Mouse (Mus musculus): ENCODE results near the gene Hoxa10. TPM values are rescaled to one million over a fixed set of nuclear protein-coding genes. Genes with fewer than 3 reads are reported as not detected.

Hoxa10 gene
- polyA plus RNA-seq, 1 experiment from 2014 or later, result 0.11 TPM

DNA sequence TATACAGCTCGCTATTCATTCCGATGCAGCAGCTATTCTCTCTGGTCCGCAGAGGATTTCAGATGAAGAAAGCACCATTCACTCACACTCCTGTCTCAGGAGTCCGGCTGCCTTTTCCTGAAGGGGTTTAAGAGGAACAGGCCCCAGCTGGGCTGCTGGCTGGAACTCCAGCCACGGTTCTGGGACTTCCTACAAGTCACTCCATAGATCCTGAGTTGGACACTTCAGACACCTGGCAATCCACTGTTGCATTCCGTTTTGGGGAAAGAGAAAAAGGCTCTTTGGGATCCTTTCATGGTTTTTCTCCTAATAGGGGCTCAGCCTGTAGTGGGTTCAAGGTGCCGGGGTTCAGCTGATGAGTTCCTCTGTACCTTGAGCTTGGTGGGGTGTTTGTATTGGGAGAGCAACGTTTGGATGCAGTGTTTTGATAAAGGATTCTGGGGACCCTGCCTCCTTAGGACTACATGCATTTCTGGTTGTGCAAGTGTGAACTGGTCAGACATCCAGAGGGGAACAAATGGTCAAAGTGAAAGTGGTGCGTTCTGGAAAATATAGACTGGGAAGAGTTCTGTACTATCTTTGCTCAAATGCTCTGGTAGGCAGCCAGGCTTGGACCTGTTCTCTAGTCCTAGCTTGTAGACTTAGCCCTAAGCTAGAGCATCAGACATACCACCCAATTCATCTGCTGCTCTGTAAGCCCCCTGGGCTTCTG is 21.3 kb upstream of the Hoxa10 start:
- Histone ChIP-seq H3K4me3 (ENCODE audit: control insufficient read depth in 1 of 2, insufficient read depth in 1 of 2, low read depth in 1 of 2, low read length in 2 of 2) (no peak overlapping the region), H3K27me3 (ENCODE audit: control insufficient read depth, insufficient read depth, low read length) (peaks cover 91% of the 10 kb centered on the region), H3K27ac (replicated peaks in 1 of 2; ENCODE audit: control insufficient read depth in 1 of 2, insufficient read depth in 1 of 2, low read depth in 2 of 2, low read length in 2 of 2) (no peak overlapping the region), H3K4me1 (ENCODE audit: control insufficient read depth in 2 of 2, insufficient read depth in 2 of 2, low read length in 2 of 2) (peaks cover 0 to 12% of the 10 kb centered on the region in 2 experiments; a peak in 2 of 4 replicates), H3K36me3 (ENCODE audit: control insufficient read depth, insufficient read depth, low read length) (no peaks in the 10 kb centered on the region), H3K9me3 (ENCODE audit: control insufficient read depth, low read length) (no peaks in the 10 kb centered on the region), H3K4me2 (ENCODE audit: low read length) (no peak overlapping the region), H3K9ac (ENCODE audit: low read length) (no peak overlapping the region)
- WGBS, result under 1% methylated on average over 9 of the region's 9 CpGs
- no peak for ATAC-seq (ENCODE audit: insufficient number of reproducible peaks, insufficient read depth, low FRiP score, low read depth)

DNA sequence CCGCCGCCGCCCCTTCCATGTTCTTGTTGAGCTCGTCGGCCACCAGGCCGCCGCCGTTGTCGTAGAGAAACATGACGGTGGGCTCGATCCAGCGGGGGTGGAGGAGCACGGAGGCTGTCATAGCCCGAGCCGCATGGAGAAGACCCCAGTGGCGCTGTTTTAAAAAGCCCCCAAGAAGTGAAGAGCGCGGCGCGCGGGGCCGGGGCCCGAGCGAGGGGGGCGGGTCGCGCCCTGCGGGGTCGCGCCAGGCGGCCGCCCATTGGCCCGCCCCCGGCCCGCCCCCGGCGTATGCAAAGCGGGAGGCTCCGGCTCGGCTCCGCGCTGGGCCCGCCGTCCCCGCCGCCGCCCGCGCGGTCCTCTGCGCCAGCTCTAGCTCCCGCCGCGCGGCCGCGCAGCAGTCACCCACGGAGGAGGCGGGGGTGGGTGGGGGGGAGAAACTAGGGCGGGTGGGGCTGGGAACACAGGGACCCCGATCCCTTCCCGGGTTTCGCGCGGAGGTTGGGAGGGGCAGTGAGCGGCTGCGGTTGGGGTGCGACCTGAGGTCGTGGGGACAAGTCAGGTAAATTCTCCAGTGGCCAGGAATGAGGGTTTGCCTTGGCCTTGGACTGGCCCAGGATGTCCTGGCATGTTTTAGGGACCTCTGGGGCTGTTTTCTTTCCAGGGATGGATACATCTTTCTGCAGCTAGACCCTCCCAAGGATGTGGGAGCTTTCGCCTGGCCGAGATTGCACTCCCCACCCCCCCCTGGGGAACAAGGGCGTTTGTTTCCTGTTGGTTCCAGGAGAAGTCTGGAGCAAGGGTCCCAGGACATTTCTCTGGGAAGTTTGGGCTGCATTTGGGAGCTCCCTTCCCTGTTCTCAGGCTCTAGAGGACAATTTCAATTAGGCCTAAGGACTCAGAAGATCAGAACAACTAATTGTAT is 20.3 kb upstream of the Hoxa10 start, which contains the start of gene Hoxa13:
Gene Hoxa13, minus strand, starts transcription at position 227 of the 922 bp plus-strand sequence.
- peaks cover 90% of the 10 kb centered on the region for H3K27me3 ChIP-seq (ENCODE audit: control insufficient read depth, insufficient read depth, low read length)
- H3K4me1 ChIP-seq (ENCODE audit: control insufficient read depth in 2 of 2, insufficient read depth in 2 of 2, low read length in 2 of 2), result peaks cover 0 to 12% of the 10 kb centered on the region in 2 experiments; a peak in 2 of 4 replicates
- peak within 1 kb of the TSS; percentile 42 to 46 for H3K4me3 ChIP-seq (ENCODE audit: control insufficient read depth in 1 of 2, insufficient read depth in 1 of 2, low read depth in 1 of 2, low read length in 2 of 2)
- no peak within 1 kb of the TSS; the same call in 1 of the 2 replicates for H3K9ac ChIP-seq (ENCODE audit: low read length)
- H3K9me3 ChIP-seq (ENCODE audit: control insufficient read depth, low read length), result no peaks in the 10 kb centered on the region
- peak within 1 kb of the TSS; percentile 72 for H3K4me2 ChIP-seq (ENCODE audit: low read length)
- no peak for ATAC-seq (ENCODE audit: insufficient number of reproducible peaks, insufficient read depth, low FRiP score, low read depth)
- WGBS, result 1% methylated on average over 40 of the region's 72 CpGs
- H3K36me3 ChIP-seq (ENCODE audit: control insufficient read depth, insufficient read depth, low read length), result no peaks in the 10 kb centered on the region
- H3K27ac ChIP-seq (replicated peaks in 1 of 2; ENCODE audit: control insufficient read depth in 1 of 2, insufficient read depth in 1 of 2, low read depth in 2 of 2, low read length in 2 of 2), result no peak within 1 kb of the TSS

DNA sequence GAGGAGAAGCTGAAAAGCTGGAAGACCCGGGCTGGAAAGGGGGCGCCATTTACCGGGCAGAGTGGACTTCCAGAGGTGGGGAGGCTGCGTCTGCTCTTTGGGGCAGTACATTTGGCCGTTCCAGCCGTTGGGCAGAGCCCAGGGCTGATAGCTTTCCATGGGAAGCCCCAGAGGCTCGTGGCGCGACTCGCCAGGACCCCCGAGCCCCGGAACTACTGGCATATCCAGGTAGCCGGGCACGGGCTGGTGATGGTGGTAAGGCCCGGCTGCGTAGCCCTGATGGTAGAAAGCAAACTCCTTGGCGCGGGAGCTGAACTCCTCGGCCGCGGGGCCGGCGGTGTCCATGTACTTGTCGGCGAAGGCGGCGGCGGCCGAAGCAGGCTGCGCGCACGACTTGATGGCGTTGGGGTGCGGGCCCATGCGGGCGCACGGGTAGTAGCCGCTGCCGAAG is 19.2 kb upstream of the Hoxa10 start:
- Histone ChIP-seq H3K4me1 (ENCODE audit: control insufficient read depth in 2 of 2, insufficient read depth in 2 of 2, low read length in 2 of 2) (peaks cover 0 to 12% of the 10 kb centered on the region in 2 experiments; a peak in 2 of 4 replicates), H3K36me3 (ENCODE audit: control insufficient read depth, insufficient read depth, low read length) (no peaks in the 10 kb centered on the region), H3K9me3 (ENCODE audit: control insufficient read depth, low read length) (no peaks in the 10 kb centered on the region), H3K27ac (replicated peaks in 1 of 2; ENCODE audit: control insufficient read depth in 1 of 2, insufficient read depth in 1 of 2, low read depth in 2 of 2, low read length in 2 of 2) (no peak overlapping the region), H3K4me2 (ENCODE audit: low read length) (peak overlapping the region; percentile 72), H3K27me3 (ENCODE audit: control insufficient read depth, insufficient read depth, low read length) (peaks cover 87% of the 10 kb centered on the region), H3K9ac (ENCODE audit: low read length) (no peak overlapping the region), H3K4me3 (ENCODE audit: control insufficient read depth in 1 of 2, insufficient read depth in 1 of 2, low read depth in 1 of 2, low read length in 2 of 2) (peak overlapping the region; percentile 24 to 46; a peak in 3 of 4 replicates)
- WGBS, result under 1% methylated on average over 34 of the region's 39 CpGs
- no peak for ATAC-seq (ENCODE audit: insufficient number of reproducible peaks, insufficient read depth, low FRiP score, low read depth)

DNA sequence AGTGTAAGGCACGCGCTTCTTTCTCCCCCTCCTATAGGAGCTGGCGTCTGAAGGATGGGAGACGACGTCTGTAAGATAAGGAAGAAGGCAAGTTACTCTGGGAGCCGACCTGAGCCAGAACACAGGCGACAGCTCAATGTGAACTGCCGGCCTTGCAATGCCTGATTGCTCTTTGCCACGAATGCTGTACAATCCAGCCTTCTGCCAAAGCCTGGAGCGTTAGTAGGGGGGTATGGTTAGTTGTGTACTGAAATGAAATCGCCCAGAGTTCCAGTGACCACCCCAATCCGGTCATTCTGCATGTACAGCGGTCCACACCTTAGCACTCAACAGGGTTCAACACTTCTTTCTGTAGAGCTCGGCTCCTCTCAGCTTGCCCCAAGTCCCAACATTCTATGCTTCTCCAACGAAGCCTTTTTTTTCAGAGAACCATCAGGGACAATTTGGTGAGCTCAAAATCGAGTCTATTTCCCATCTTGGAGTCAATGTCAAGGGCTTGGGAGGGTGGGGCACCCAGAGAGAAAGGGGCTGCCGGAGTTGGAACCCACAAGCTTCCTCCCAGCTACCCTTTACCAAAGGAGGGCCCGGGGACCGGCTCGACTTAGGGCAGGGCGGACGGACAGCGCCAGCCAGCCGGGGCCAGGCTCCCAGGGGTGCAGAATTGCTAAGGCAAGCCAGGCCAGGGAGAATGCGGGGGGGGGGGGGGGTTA is 18.6 kb upstream of the Hoxa10 start:
- H3K4me2 ChIP-seq (ENCODE audit: low read length), result no peak overlapping the region
- under 1% methylated on average over 24 of the region's 25 CpGs for WGBS
- ATAC-seq (ENCODE audit: insufficient number of reproducible peaks, insufficient read depth, low FRiP score, low read depth), result no peak
- H3K4me1 ChIP-seq (ENCODE audit: control insufficient read depth in 2 of 2, insufficient read depth in 2 of 2, low read length in 2 of 2), result peaks cover 0 to 12% of the 10 kb centered on the region in 2 experiments; a peak in 2 of 4 replicates
- peaks cover 87% of the 10 kb centered on the region for H3K27me3 ChIP-seq (ENCODE audit: control insufficient read depth, insufficient read depth, low read length)
- no peaks in the 10 kb centered on the region for H3K9me3 ChIP-seq (ENCODE audit: control insufficient read depth, low read length)
- H3K27ac ChIP-seq (replicated peaks in 1 of 2; ENCODE audit: control insufficient read depth in 1 of 2, insufficient read depth in 1 of 2, low read depth in 2 of 2, low read length in 2 of 2), result no peak overlapping the region
- H3K36me3 ChIP-seq (ENCODE audit: control insufficient read depth, insufficient read depth, low read length), result no peaks in the 10 kb centered on the region
- no peak overlapping the region for H3K9ac ChIP-seq (ENCODE audit: low read length)
- no peak overlapping the region for H3K4me3 ChIP-seq (ENCODE audit: control insufficient read depth in 1 of 2, insufficient read depth in 1 of 2, low read depth in 1 of 2, low read length in 2 of 2)

DNA sequence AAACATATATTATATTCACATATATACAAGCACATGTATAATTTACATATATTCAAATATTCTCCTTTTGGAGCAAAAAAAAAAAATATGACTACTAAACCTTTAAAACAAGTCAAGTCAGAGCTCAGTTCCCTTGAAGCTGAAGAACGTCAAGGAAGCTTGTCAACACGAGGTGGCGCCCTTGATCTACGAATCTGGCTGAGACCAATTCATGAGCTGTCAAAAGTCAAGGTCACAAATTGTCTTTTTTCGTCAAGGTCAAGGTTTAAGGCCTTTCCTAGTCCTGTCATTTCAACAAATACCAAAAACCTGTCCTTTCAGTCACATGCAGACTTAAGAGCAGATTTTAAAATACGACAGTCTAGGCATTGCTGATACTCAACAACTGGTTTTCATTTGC is 16.3 kb upstream of the Hoxa10 start:
- Histone ChIP-seq H3K27me3 (ENCODE audit: control insufficient read depth, insufficient read depth, low read length) (peaks cover 89% of the 10 kb centered on the region), H3K9me3 (ENCODE audit: control insufficient read depth, low read length) (no peaks in the 10 kb centered on the region), H3K4me1 (ENCODE audit: control insufficient read depth in 2 of 2, insufficient read depth in 2 of 2, low read length in 2 of 2) (peaks cover 0 to 14% of the 10 kb centered on the region in 2 experiments; a peak in 2 of 4 replicates), H3K4me2 (ENCODE audit: low read length) (no peak overlapping the region), H3K9ac (ENCODE audit: low read length) (no peak overlapping the region), H3K27ac (replicated peaks in 1 of 2; ENCODE audit: control insufficient read depth in 1 of 2, insufficient read depth in 1 of 2, low read depth in 2 of 2, low read length in 2 of 2) (no peak overlapping the region), H3K36me3 (ENCODE audit: control insufficient read depth, insufficient read depth, low read length) (no peaks in the 10 kb centered on the region), H3K4me3 (ENCODE audit: control insufficient read depth in 1 of 2, insufficient read depth in 1 of 2, low read depth in 1 of 2, low read length in 2 of 2) (no peak overlapping the region)
- ATAC-seq (ENCODE audit: insufficient number of reproducible peaks, insufficient read depth, low FRiP score, low read depth), result no peak
- WGBS, result 0% methylated on average over 6 of the region's 6 CpGs

DNA sequence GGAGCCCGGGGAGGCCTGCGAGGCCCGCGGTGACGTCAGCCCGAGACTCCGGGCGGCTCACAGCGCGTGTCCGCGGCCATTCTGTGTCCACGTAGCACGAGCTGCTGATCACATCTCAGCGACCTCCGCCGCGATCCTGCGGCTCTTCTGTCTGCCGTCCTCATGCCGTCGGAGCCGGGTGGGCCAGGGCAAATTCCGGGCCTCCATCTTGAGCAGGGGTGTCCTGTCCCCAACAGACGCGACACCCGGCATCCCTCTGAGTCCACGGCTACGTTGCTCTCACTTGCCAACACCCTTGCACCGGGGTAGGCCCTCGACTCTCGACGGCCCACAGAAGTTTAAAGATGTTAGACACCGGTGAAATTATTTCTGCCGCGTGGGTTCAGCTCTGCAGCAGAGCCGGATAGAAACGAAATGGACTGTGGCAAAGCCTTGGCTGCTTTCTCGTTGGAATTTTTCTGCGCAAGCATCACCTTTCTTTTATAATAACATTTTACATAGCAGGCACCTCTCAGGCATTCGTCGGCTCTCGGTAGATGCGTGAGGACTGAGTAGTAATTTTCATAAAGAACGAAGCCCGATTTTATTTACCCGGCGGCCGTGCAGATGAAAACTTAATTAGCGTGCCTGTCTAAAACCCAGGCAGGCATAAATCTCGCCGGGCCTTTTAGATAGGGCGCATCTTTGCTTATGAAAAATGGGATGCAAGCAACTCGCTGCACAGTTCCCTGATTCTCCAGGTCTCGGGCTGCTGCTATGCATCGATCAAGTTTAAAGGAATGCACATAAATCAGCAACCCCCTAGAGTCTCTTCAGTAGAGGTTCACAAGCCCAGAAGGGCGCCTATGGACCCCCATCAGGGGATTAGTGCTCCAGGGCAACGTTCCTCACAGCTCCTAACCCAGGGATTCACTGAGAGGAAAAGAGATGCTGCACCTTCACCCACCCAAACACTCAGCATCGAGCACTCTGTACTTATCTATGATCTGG is 13.2 kb upstream of the Hoxa10 start:
- no peak for ATAC-seq (ENCODE audit: insufficient number of reproducible peaks, insufficient read depth, low FRiP score, low read depth)
- no peaks in the 10 kb centered on the region for H3K9me3 ChIP-seq (ENCODE audit: control insufficient read depth, low read length)
- H3K36me3 ChIP-seq (ENCODE audit: control insufficient read depth, insufficient read depth, low read length), result no peaks in the 10 kb centered on the region
- 1% methylated on average over 59 of the region's 59 CpGs for WGBS
- 0 out of 4 replicates have a peak, but pooled peaks cover 0 to 2% of the 10 kb centered on the region in 2 experiments for H3K4me1 ChIP-seq (ENCODE audit: control insufficient read depth in 2 of 2, insufficient read depth in 2 of 2, low read length in 2 of 2)
- H3K4me2 ChIP-seq (ENCODE audit: low read length), result no peak overlapping the region
- no peak overlapping the region for H3K27ac ChIP-seq (replicated peaks in 1 of 2; ENCODE audit: control insufficient read depth in 1 of 2, insufficient read depth in 1 of 2, low read depth in 2 of 2, low read length in 2 of 2)
- H3K27me3 ChIP-seq (ENCODE audit: control insufficient read depth, insufficient read depth, low read length), result peaks cover 93% of the 10 kb centered on the region
- no peak overlapping the region for H3K9ac ChIP-seq (ENCODE audit: low read length)
- H3K4me3 ChIP-seq (ENCODE audit: control insufficient read depth in 1 of 2, insufficient read depth in 1 of 2, low read depth in 1 of 2, low read length in 2 of 2), result peak overlapping the region in 1 of 2 experiments; percentile 16; a peak in 2 of 4 replicates
